Mouse (Mus musculus) lung, postnatal 0 days (tissue): ENCODE data around the gene Pygl.
A peak's percentile ranks its signal among the peaks of the same experiment; 100 is the strongest.

ENCODE experiments used
- CTCF ChIP-seq: IDR thresholded peaks from 2 replicates; pipeline ENCODE4 v1.5.1; 2016; ENCODE audit warnings: antibody characterized with exemption, mild to moderate bottlenecking
- EP300 ChIP-seq: IDR thresholded peaks from 2 replicates; pipeline ENCODE4 v1.6.1; 2016; ENCODE audit warnings: antibody characterized with exemption, mild to moderate bottlenecking, control low read depth

GRCm38 (mm10) chr12:70201926-70202529 lies 29.3 kb downstream of the Pygl start:
- TF ChIP-seq CTCF = peak; percentile 50
- no peak for TF ChIP-seq EP300
